Mouse (Mus musculus): ENCODE results near the gene Rbp3. TPM values are rescaled to one million over a fixed set of nuclear protein-coding genes. Genes with fewer than 3 reads are reported as not detected.

The Rbp3 gene
- polyA plus RNA-seq, 1 experiment from 2014 or later = not detected

GRCm38 (mm10) chr14:33932935-33933703 lies 20.7 kb upstream of the Rbp3 start:
- H3K4me3 ChIP-seq (ENCODE audit: low read depth, low read length) = no peak overlapping the region
- no peak overlapping the region for H3K4me2 ChIP-seq (ENCODE audit: low read depth, severe bottlenecking)
- H3K27me3 ChIP-seq (ENCODE audit: control insufficient read depth, insufficient read depth, low read length) = peaks cover 10% of the 10 kb centered on the region
- no peaks in the 10 kb centered on the region for H3K9me3 ChIP-seq (ENCODE audit: control insufficient read depth, low read length)
- no peak overlapping the region for H3K27ac ChIP-seq (replicated peaks; ENCODE audit: low read depth, low read length)
- H3K9ac ChIP-seq (ENCODE audit: low read length) = no peak overlapping the region
- peak; percentile 79 for DNase-seq (ENCODE audit: low spot score)
- no peaks in the 10 kb centered on the region for H3K4me1 ChIP-seq (ENCODE audit: control insufficient read depth, insufficient read depth, low read length)
- no peak for ATAC-seq (ENCODE audit: insufficient number of reproducible peaks, low FRiP score, low TSS enrichment, low read depth)
- WGBS = 67% methylated on average over 10 of the region's 10 CpGs
- H3K36me3 ChIP-seq (ENCODE audit: control insufficient read depth, insufficient read depth, low read length) = no peaks in the 10 kb centered on the region

- Histone ChIP-seq H3K36me3 (ENCODE audit: control insufficient read depth, insufficient read depth, low read length) (no peaks in the 10 kb centered on the region), H3K9ac (ENCODE audit: low read length) (no peak overlapping the region), H3K4me2 (ENCODE audit: low read depth, severe bottlenecking) (no peak overlapping the region), H3K4me3 (ENCODE audit: low read depth, low read length) (no peak overlapping the region), H3K27ac (replicated peaks; ENCODE audit: low read depth, low read length) (no peak overlapping the region), H3K4me1 (ENCODE audit: control insufficient read depth, insufficient read depth, low read length) (no peaks in the 10 kb centered on the region), H3K9me3 (ENCODE audit: control insufficient read depth, low read length) (no peaks in the 10 kb centered on the region), H3K27me3 (ENCODE audit: control insufficient read depth, insufficient read depth, low read length) (peaks cover 10% of the 10 kb centered on the region)
- WGBS = 40% methylated on average over 5 of the region's 5 CpGs
- no peak for ATAC-seq (ENCODE audit: insufficient number of reproducible peaks, low FRiP score, low TSS enrichment, low read depth)
- DNase-seq (ENCODE audit: low spot score) = peak; percentile 83
Measured at GRCm38 (mm10) chr14:33933778-33934317, 20.0 kb upstream of the Rbp3 start.

GRCm38 (mm10) chr14:33939117-33939516 lies 14.7 kb upstream of the Rbp3 start:
- no peak overlapping the region for H3K9ac ChIP-seq (ENCODE audit: low read length)
- 34% methylated on average over 9 of the region's 9 CpGs for WGBS
- H3K4me1 ChIP-seq (ENCODE audit: control insufficient read depth, insufficient read depth, low read length) = no peaks in the 10 kb centered on the region
- no peak overlapping the region for H3K27ac ChIP-seq (replicated peaks; ENCODE audit: low read depth, low read length)
- no peaks in the 10 kb centered on the region for H3K27me3 ChIP-seq (ENCODE audit: control insufficient read depth, insufficient read depth, low read length)
- ATAC-seq (ENCODE audit: insufficient number of reproducible peaks, low FRiP score, low TSS enrichment, low read depth) = no peak
- no peaks in the 10 kb centered on the region for H3K36me3 ChIP-seq (ENCODE audit: control insufficient read depth, insufficient read depth, low read length)
- peak overlapping the region; percentile 34 for H3K4me2 ChIP-seq (ENCODE audit: low read depth, severe bottlenecking)
- H3K4me3 ChIP-seq (ENCODE audit: low read depth, low read length) = no peak overlapping the region
- DNase-seq (ENCODE audit: low spot score) = peak; percentile 91
- H3K9me3 ChIP-seq (ENCODE audit: control insufficient read depth, low read length) = no peaks in the 10 kb centered on the region

GRCm38 (mm10) chr14:33940739-33941138 lies 13.1 kb upstream of the Rbp3 start, which contains the start of gene Gdf2:
Gene Gdf2, plus strand, starts transcription at chr14:33941039.
- H3K4me2 ChIP-seq (ENCODE audit: low read depth, severe bottlenecking) = no peak within 1 kb of the TSS
- H3K36me3 ChIP-seq (ENCODE audit: control insufficient read depth, insufficient read depth, low read length) = no peaks in the 10 kb centered on the region
- WGBS = 61% methylated on average over 8 of the region's 8 CpGs
- no peak for DNase-seq (ENCODE audit: low spot score)
- H3K4me1 ChIP-seq (ENCODE audit: control insufficient read depth, insufficient read depth, low read length) = no peaks in the 10 kb centered on the region
- no peak within 1 kb of the TSS for H3K27ac ChIP-seq (replicated peaks; ENCODE audit: low read depth, low read length)
- H3K4me3 ChIP-seq (ENCODE audit: low read depth, low read length) = no peak within 1 kb of the TSS
- H3K9me3 ChIP-seq (ENCODE audit: control insufficient read depth, low read length) = no peaks in the 10 kb centered on the region
- H3K27me3 ChIP-seq (ENCODE audit: control insufficient read depth, insufficient read depth, low read length) = no peaks in the 10 kb centered on the region
- no peak for ATAC-seq (ENCODE audit: insufficient number of reproducible peaks, low FRiP score, low TSS enrichment, low read depth)
- peak within 1 kb of the TSS; percentile 17; the same call in 1 of the 2 replicates for H3K9ac ChIP-seq (ENCODE audit: low read length)

GRCm38 (mm10) chr14:33942222-33942621 lies 11.6 kb upstream of the Rbp3 start:
- ATAC-seq (ENCODE audit: insufficient number of reproducible peaks, low FRiP score, low TSS enrichment, low read depth) = no peak
- no peak for DNase-seq (ENCODE audit: low spot score)
- WGBS = 80% methylated on average over 5 of the region's 5 CpGs
- H3K9ac ChIP-seq (ENCODE audit: low read length) = no peak overlapping the region
- H3K9me3 ChIP-seq (ENCODE audit: control insufficient read depth, low read length) = no peaks in the 10 kb centered on the region
- H3K4me2 ChIP-seq (ENCODE audit: low read depth, severe bottlenecking) = no peak overlapping the region
- H3K4me3 ChIP-seq (ENCODE audit: low read depth, low read length) = no peak overlapping the region
- no peaks in the 10 kb centered on the region for H3K27me3 ChIP-seq (ENCODE audit: control insufficient read depth, insufficient read depth, low read length)
- no peak overlapping the region for H3K27ac ChIP-seq (replicated peaks; ENCODE audit: low read depth, low read length)
- no peaks in the 10 kb centered on the region for H3K4me1 ChIP-seq (ENCODE audit: control insufficient read depth, insufficient read depth, low read length)
- no peaks in the 10 kb centered on the region for H3K36me3 ChIP-seq (ENCODE audit: control insufficient read depth, insufficient read depth, low read length)

GRCm38 (mm10) chr14:33946125-33946524 lies 7.7 kb upstream of the Rbp3 start:
- ATAC-seq (ENCODE audit: insufficient number of reproducible peaks, low FRiP score, low TSS enrichment, low read depth) = no peak
- Histone ChIP-seq H3K27me3 (ENCODE audit: control insufficient read depth, insufficient read depth, low read length) (no peaks in the 10 kb centered on the region), H3K4me2 (ENCODE audit: low read depth, severe bottlenecking) (no peak overlapping the region), H3K4me3 (ENCODE audit: low read depth, low read length) (no peak overlapping the region), H3K36me3 (ENCODE audit: control insufficient read depth, insufficient read depth, low read length) (no peaks in the 10 kb centered on the region), H3K27ac (replicated peaks; ENCODE audit: low read depth, low read length) (no peak overlapping the region), H3K9ac (ENCODE audit: low read length) (no peak overlapping the region), H3K9me3 (ENCODE audit: control insufficient read depth, low read length) (no peaks in the 10 kb centered on the region), H3K4me1 (ENCODE audit: control insufficient read depth, insufficient read depth, low read length) (no peaks in the 10 kb centered on the region)
- 80% methylated on average over 6 of the region's 6 CpGs for WGBS
- DNase-seq (ENCODE audit: low spot score) = no peak

- Histone ChIP-seq H3K9ac (ENCODE audit: low read length) (no peak overlapping the region), H3K4me1 (ENCODE audit: control insufficient read depth, insufficient read depth, low read length) (no peaks in the 10 kb centered on the region), H3K9me3 (ENCODE audit: control insufficient read depth, low read length) (no peaks in the 10 kb centered on the region), H3K27me3 (ENCODE audit: control insufficient read depth, insufficient read depth, low read length) (no peaks in the 10 kb centered on the region), H3K4me3 (ENCODE audit: low read depth, low read length) (no peak overlapping the region), H3K27ac (replicated peaks; ENCODE audit: low read depth, low read length) (no peak overlapping the region), H3K4me2 (ENCODE audit: low read depth, severe bottlenecking) (no peak overlapping the region), H3K36me3 (ENCODE audit: control insufficient read depth, insufficient read depth, low read length) (no peaks in the 10 kb centered on the region)
- WGBS = 51% methylated on average over 6 of the region's 6 CpGs
- no peak for ATAC-seq (ENCODE audit: insufficient number of reproducible peaks, low FRiP score, low TSS enrichment, low read depth)
- DNase-seq (ENCODE audit: low spot score) = no peak
Measured at GRCm38 (mm10) chr14:33952233-33952981, 1.4 kb upstream of the Rbp3 start.

- Histone ChIP-seq H3K27me3 (ENCODE audit: control insufficient read depth, insufficient read depth, low read length) (no peaks in the 10 kb centered on the region), H3K27ac (replicated peaks; ENCODE audit: low read depth, low read length) (no peak overlapping the region), H3K4me3 (ENCODE audit: low read depth, low read length) (no peak overlapping the region), H3K9me3 (ENCODE audit: control insufficient read depth, low read length) (no peaks in the 10 kb centered on the region), H3K9ac (ENCODE audit: low read length) (no peak overlapping the region), H3K4me1 (ENCODE audit: control insufficient read depth, insufficient read depth, low read length) (no peaks in the 10 kb centered on the region), H3K4me2 (ENCODE audit: low read depth, severe bottlenecking) (no peak overlapping the region), H3K36me3 (ENCODE audit: control insufficient read depth, insufficient read depth, low read length) (no peaks in the 10 kb centered on the region)
- ATAC-seq (ENCODE audit: insufficient number of reproducible peaks, low FRiP score, low TSS enrichment, low read depth) = no peak
- WGBS = 74% methylated on average over 13 of the region's 13 CpGs
- DNase-seq (ENCODE audit: low spot score) = no peak
Measured at GRCm38 (mm10) chr14:33956055-33956454, 2.3 kb downstream of the Rbp3 start.

Measured in limb, embryonic 11.5 days (tissue).